ENCODE assay signal across 8 mouse cellular contexts in the genomic region with DNA sequence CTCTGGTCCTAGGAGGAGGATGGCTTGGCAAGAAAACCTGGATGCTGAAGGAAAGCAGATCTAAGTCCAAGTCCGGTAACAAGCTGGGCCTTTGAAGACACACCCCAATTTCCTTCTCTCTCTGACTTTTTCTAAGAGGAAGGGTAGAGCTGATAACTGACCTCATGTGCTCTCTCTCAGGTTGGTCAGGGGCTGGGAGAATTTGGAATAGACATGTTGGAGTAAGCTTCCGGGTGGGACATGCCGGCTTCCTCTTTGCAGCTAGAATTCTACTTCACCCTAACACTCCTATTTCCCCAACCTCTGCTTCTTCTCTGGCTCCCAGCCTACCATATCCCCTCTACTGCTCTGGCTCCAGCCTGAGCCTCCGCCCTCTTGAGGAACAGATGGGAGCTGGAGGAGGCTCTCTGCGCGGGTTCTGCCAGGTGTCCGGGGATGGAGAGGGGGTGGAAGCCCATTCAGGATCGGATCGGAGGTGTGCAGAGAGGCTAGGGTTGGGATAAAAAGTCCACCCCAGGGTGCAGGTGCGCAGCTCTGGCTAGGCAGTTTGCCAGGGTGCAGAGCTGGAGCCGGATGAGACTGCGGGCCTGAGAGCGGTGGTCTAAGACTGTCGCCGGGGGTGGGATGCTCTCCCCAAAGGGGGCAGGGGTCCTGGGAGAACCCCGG. TPM values are rescaled to one million over a fixed set of nuclear protein-coding genes. Genes with fewer than 3 reads are reported as not detected.
DNase-seq lines count a peak whose midpoint lies in the region; ATAC-seq and TF ChIP-seq lines count a peak whose summit lies in the region.

No protein-coding gene starts in this region.

- no peaks in the 10 kb centered on the region for H3K9me3 ChIP-seq in ES-Bruce4 (replicated peaks; ENCODE audit: control insufficient read depth, insufficient read depth, low read length, poor library complexity, severe bottlenecking)
- H3K9me3 ChIP-seq in heart, embryonic 13.5 days = no peaks in the 10 kb centered on the region
- no peaks in the 10 kb centered on the region for H3K9me3 ChIP-seq in lung, embryonic 14.5 days (ENCODE audit: low read depth, low read length)

- no peak for TF ChIP-seq POLR2A in ES-Bruce4 (IDR thresholded peaks at IDR 0.05; ENCODE audit: insufficient read depth, low read length)

- H3K4me1 ChIP-seq in ES-Bruce4 (ENCODE audit: control insufficient read depth, insufficient read depth, low read length) = peaks cover 4% of the 10 kb centered on the region
- peaks cover 35% of the 10 kb centered on the region for H3K4me1 ChIP-seq in heart, embryonic 13.5 days
- no peaks in the 10 kb centered on the region for H3K4me1 ChIP-seq in lung, embryonic 14.5 days (ENCODE audit: insufficient read depth)

- TF ChIP-seq EP300 in ES-Bruce4 (IDR thresholded peaks at IDR 0.05; ENCODE audit: insufficient read depth, low read depth, low read length) = no peak

- no peak for TF ChIP-seq CTCF in ES-Bruce4 (IDR thresholded peaks at IDR 0.05; ENCODE audit: low read depth, low read length)
- no peak for TF ChIP-seq CTCF in lung, embryonic 14.5 days (IDR thresholded peaks at IDR 0.05; ENCODE audit: low read depth)

- no peaks in the 10 kb centered on the region for H3K27me3 ChIP-seq in ES-Bruce4 (ENCODE audit: control insufficient read depth, insufficient read depth, low read length, poor library complexity, severe bottlenecking)
- no peaks in the 10 kb centered on the region for H3K27me3 ChIP-seq in heart, embryonic 13.5 days (replicated peaks)
- no peaks in the 10 kb centered on the region for H3K27me3 ChIP-seq in lung, embryonic 14.5 days (ENCODE audit: insufficient read depth, low read length)

- peak overlapping the region; percentile 67 for H3K9ac ChIP-seq in ES-Bruce4 (ENCODE audit: low read depth, poor library complexity, severe bottlenecking)
- peak overlapping the region; percentile 85 for H3K9ac ChIP-seq in heart, embryonic 13.5 days
- peak overlapping the region; percentile 82 for H3K9ac ChIP-seq in lung, embryonic 14.5 days

- peak overlapping the region; percentile 91 for H3K4me2 ChIP-seq in heart, embryonic 13.5 days
- H3K4me2 ChIP-seq in lung, embryonic 14.5 days = peak overlapping the region; percentile 80

- WGBS in heart, embryonic 13.5 days = 4% methylated on average over 16 of the region's 16 CpGs
- WGBS in lung, embryonic 14.5 days = 2% methylated on average over 16 of the region's 16 CpGs

- H3K27ac ChIP-seq in ES-Bruce4 (ENCODE audit: insufficient read depth, low read length) = no peak overlapping the region
- H3K27ac ChIP-seq in heart, embryonic 13.5 days (replicated peaks) = peak overlapping the region; percentile 85
- peak overlapping the region; percentile 88 for H3K27ac ChIP-seq in lung, embryonic 14.5 days (ENCODE audit: low read depth)

- no peaks in the 10 kb centered on the region for H3K36me3 ChIP-seq in ES-Bruce4 (ENCODE audit: control insufficient read depth, insufficient read depth, low read length, poor library complexity, severe bottlenecking)
- H3K36me3 ChIP-seq in heart, embryonic 13.5 days = peaks cover 36% of the 10 kb centered on the region
- peaks cover 41% of the 10 kb centered on the region for H3K36me3 ChIP-seq in lung, embryonic 14.5 days (ENCODE audit: insufficient read depth)

- H3K4me3 ChIP-seq in ES-Bruce4 (ENCODE audit: low read depth, low read length) = peak overlapping the region; percentile 90
- peak overlapping the region; percentile 82 for H3K4me3 ChIP-seq in heart, embryonic 13.5 days
- peak overlapping the region; percentile 87 for H3K4me3 ChIP-seq in lung, embryonic 14.5 days (ENCODE audit: low read depth, low read length)

- peak; percentile 24; the same call in 1 of the 2 replicates for ATAC-seq in heart, embryonic 13.5 days (ENCODE audit: extremely low read depth, insufficient number of reproducible peaks, low FRiP score, low TSS enrichment)
- peak; percentile 65 for ATAC-seq in lung, embryonic 14.5 days (ENCODE audit: insufficient read depth)

- peak; percentile 30 for DNase-seq in 416B (ENCODE audit: low read depth)
- peak; percentile 61 to 66 for DNase-seq in cerebellum, postnatal 36 days
- peak; percentile 52 to 62 for DNase-seq in kidney, postnatal 4 days
- peak; percentile 45 for DNase-seq in lung, embryonic 14.5 days
- peak; percentile 62 to 72 for DNase-seq in right cerebral cortex, postnatal 10 days (ENCODE audit: low spot score in 2 of 2)
- no peak for DNase-seq in spleen, postnatal 14 days (ENCODE audit: low spot score in 2 of 2)

RNA-seq across cellular contexts. Expression of gene Camta2, which starts 0.9 kb away (rescaled TPM):
- polyA plus RNA-seq in ES-Bruce4 (2011; ENCODE audit: insufficient read depth, insufficient read length, low read depth, missing spikeins) = 10.0 and 12.8 TPM in 2 replicates
- polyA plus RNA-seq in heart, embryonic 13.5 days (2015; fragmentation: Nextera tagmentation; extraction: Ambion mirVana) = 10.1 and 12.0 TPM in 2 replicates
- polyA plus RNA-seq in lung, embryonic 14.5 days (2014; fragmentation: Nextera tagmentation; extraction: Ambion mirVana) = 15.3 and 16.2 TPM in 2 replicates

RNA-seq across cellular contexts. Expression of gene Inca1, which starts 12.9 kb away (rescaled TPM):
- polyA plus RNA-seq in ES-Bruce4 (2011; ENCODE audit: insufficient read depth, insufficient read length, low read depth, missing spikeins) = 4.4 and 4.5 TPM in 2 replicates
- 1.8 and 2.0 TPM in 2 replicates for polyA plus RNA-seq in heart, embryonic 13.5 days (2015; fragmentation: Nextera tagmentation; extraction: Ambion mirVana)
- polyA plus RNA-seq in lung, embryonic 14.5 days (2014; fragmentation: Nextera tagmentation; extraction: Ambion mirVana) = 1.1 and 1.5 TPM in 2 replicates

RNA-seq across cellular contexts. Expression of gene Kif1c, which starts 13.3 kb away (rescaled TPM):
- polyA plus RNA-seq in ES-Bruce4 (2011; ENCODE audit: insufficient read depth, insufficient read length, low read depth, missing spikeins) = 38.2 and 42.2 TPM in 2 replicates
- 4.0 and 4.3 TPM in 2 replicates for polyA plus RNA-seq in heart, embryonic 13.5 days (2015; fragmentation: Nextera tagmentation; extraction: Ambion mirVana)
- 12.4 and 13.7 TPM in 2 replicates for polyA plus RNA-seq in lung, embryonic 14.5 days (2014; fragmentation: Nextera tagmentation; extraction: Ambion mirVana)

RNA-seq across cellular contexts. Expression of gene Spag7, which starts 17.8 kb away (rescaled TPM):
- 195 and 218 TPM in 2 replicates for polyA plus RNA-seq in ES-Bruce4 (2011; ENCODE audit: insufficient read depth, insufficient read length, low read depth, missing spikeins)
- 175 and 206 TPM in 2 replicates for polyA plus RNA-seq in heart, embryonic 13.5 days (2015; fragmentation: Nextera tagmentation; extraction: Ambion mirVana)
- 141 and 167 TPM in 2 replicates for polyA plus RNA-seq in lung, embryonic 14.5 days (2014; fragmentation: Nextera tagmentation; extraction: Ambion mirVana)

RNA-seq across cellular contexts. Expression of gene Eno3, which starts 30.0 kb away (rescaled TPM):
- 14.7 and 15.7 TPM in 2 replicates for polyA plus RNA-seq in ES-Bruce4 (2011; ENCODE audit: insufficient read depth, insufficient read length, low read depth, missing spikeins)
- polyA plus RNA-seq in heart, embryonic 13.5 days (2015; fragmentation: Nextera tagmentation; extraction: Ambion mirVana) = 273 and 322 TPM in 2 replicates
- 12.7 and 19.6 TPM in 2 replicates for polyA plus RNA-seq in lung, embryonic 14.5 days (2014; fragmentation: Nextera tagmentation; extraction: Ambion mirVana)

Comparison
In these comparisons a context has a peak if more than half of its experiments do, and no peak if none do; other contexts are left out.
1. DNase-seq: peak in 416B (single experiment), cerebellum, postnatal 36 days (2 of 2), kidney, postnatal 4 days (2 of 2), lung, embryonic 14.5 days (single experiment) and right cerebral cortex, postnatal 10 days (2 of 2); none in spleen, postnatal 14 days (0 of 2).
2. Peak in every context shown above with its lines, with median percentiles within 50 percentile points of each other: H3K4me3 ChIP-seq and H3K9ac ChIP-seq.